14 mouse cellular contexts compared by ENCODE assay signal in genomic region chr19:41445723-41446122, GRCm38 (mm10). TPM values are rescaled to one million over a fixed set of nuclear protein-coding genes. Genes with fewer than 3 reads are reported as not detected.
A peak's percentile ranks its signal among the peaks of the same experiment; 100 is the strongest.
DNase-seq lines count a peak whose midpoint lies in the region; ATAC-seq and TF ChIP-seq lines count a peak whose summit lies in the region.
"Had no signal": no experiment of that assay in that cellular context is flagged by ENCODE, and none has a peak within 500 bp of the region (broad histone marks: within the 10 kb centered on the region; RNA-seq: fewer than 3 reads in every experiment).

No protein-coding gene starts in this region.

- TF ChIP-seq CTCF in bone marrow, adult 2 months (IDR thresholded peaks at IDR 0.05; ENCODE audit: control insufficient read depth, insufficient read depth, low read length): no peak
- TF ChIP-seq CTCF in left cerebral cortex, adult 2 months (IDR thresholded peaks at IDR 0.05): no peak

- WGBS in bone marrow, adult 2 months: 8% methylated on average over 5 of the region's 5 CpGs
- 10% methylated on average over 5 of the region's 5 CpGs for WGBS in liver, embryonic 12.5 days (ENCODE audit: insufficient replicate concordance)

- TF ChIP-seq POLR2A in bone marrow, adult 2 months (IDR thresholded peaks at IDR 0.05; ENCODE audit: borderline replicate concordance, control insufficient read depth, low read depth, low read length): no peak

- H3K4me1 ChIP-seq in ES-E14 (ENCODE audit: control insufficient read depth in 2 of 2, insufficient read depth in 2 of 2, low read length in 2 of 2, poor library complexity in 1 of 2): peaks cover 11 to 19% of the 10 kb centered on the region in 2 experiments
- peaks cover 2% of the 10 kb centered on the region for H3K4me1 ChIP-seq in bone marrow, adult 2 months (ENCODE audit: control insufficient read depth, insufficient read depth, low read length)
- peaks cover 56% of the 10 kb centered on the region for H3K4me1 ChIP-seq in liver, embryonic 12.5 days

- peak overlapping the region; percentile 12; the same call in 1 of the 2 replicates for H3K9ac ChIP-seq in ES-E14 (ENCODE audit: insufficient read depth, low read depth, low read length, poor library complexity, severe bottlenecking)
- H3K9ac ChIP-seq in liver, embryonic 12.5 days: peak overlapping the region; percentile 36; the same call in 1 of the 2 replicates
- H3K9ac ChIP-seq: limb, embryonic 12.5 days; midbrain, embryonic 12.5 days; neural tube, embryonic 13.5 days had no signal

- intact Hi-C loops in left cerebral cortex, adult 2 months (cut with DNase I): no loop called here

- H3K27me3 ChIP-seq in liver, embryonic 12.5 days (replicated peaks): peaks cover 16% of the 10 kb centered on the region; the same call in 1 of the 2 replicates

- peak overlapping the region; percentile 14; the same call in 1 of the 2 replicates for H3K27ac ChIP-seq in ES-E14 (ENCODE audit: insufficient read depth, low read depth, low read length, poor library complexity, severe bottlenecking)
- peak overlapping the region; percentile 58; the same call in 1 of the 2 replicates for H3K27ac ChIP-seq in bone marrow, adult 2 months (ENCODE audit: control insufficient read depth, insufficient read depth, low read depth, low read length, poor library complexity)
- H3K27ac ChIP-seq in liver, embryonic 12.5 days: peak overlapping the region; percentile 82
- no peak overlapping the region for H3K27ac ChIP-seq in left cerebral cortex, adult 2 months
- H3K27ac ChIP-seq: hindbrain, embryonic 10.5 days; limb, embryonic 12.5 days; midbrain, embryonic 12.5 days; neural tube, embryonic 13.5 days had no signal

- no peak for DNase-seq in ES-E14 (ENCODE audit: low read depth, low spot score)
- DNase-seq in Muller cell, postnatal 12 days (ENCODE audit: inconsistent ontology term): no peak
- no peak for DNase-seq in left cerebral cortex, adult 2 months (ENCODE audit: extremely low spot score in 1 of 2, low spot score in 2 of 2)
- DNase-seq in thymus, postnatal 10 days (ENCODE audit: low spot score in 2 of 2): no peak
- DNase-seq: embryo, embryonic 11 days; kidney, adult 2 months; right cerebral cortex, postnatal 14 days had no signal

- in situ Hi-C loops in ES-E14 (cut with MboI; ENCODE audit: low sequenced_read_pairs in 2 of 2, unreplicated experiment in 2 of 2): no loop called here

- peak; percentile 80 for ATAC-seq in liver, embryonic 12.5 days
- ATAC-seq in megakaryocyte progenitor cell, adult 5-6 weeks (replicated peaks; ENCODE audit: poor library complexity): peak; percentile 76

- peak overlapping the region; percentile 43 for H3K4me2 ChIP-seq in liver, embryonic 12.5 days
- H3K4me2 ChIP-seq: limb, embryonic 12.5 days; midbrain, embryonic 12.5 days; neural tube, embryonic 13.5 days had no signal

- no peaks in the 10 kb centered on the region for H3K9me3 ChIP-seq in ES-E14 (ENCODE audit: control insufficient read depth, insufficient read depth, low read depth, low read length)
- no peaks in the 10 kb centered on the region for H3K9me3 ChIP-seq in liver, embryonic 12.5 days (replicated peaks)
- H3K9me3 ChIP-seq: hindbrain, embryonic 10.5 days; limb, embryonic 12.5 days; midbrain, embryonic 12.5 days; neural tube, embryonic 13.5 days had no signal

- H3K36me3 ChIP-seq in ES-E14 (ENCODE audit: control insufficient read depth, insufficient read depth, low read length, poor library complexity, severe bottlenecking): no peaks in the 10 kb centered on the region
- H3K36me3 ChIP-seq in liver, embryonic 12.5 days: no peaks in the 10 kb centered on the region
- H3K36me3 ChIP-seq: hindbrain, embryonic 10.5 days; limb, embryonic 12.5 days; midbrain, embryonic 12.5 days; neural tube, embryonic 13.5 days had no signal

- peak overlapping the region in 1 of 2 experiments; percentile 68; a peak in 1 of 4 replicates for H3K4me3 ChIP-seq in ES-E14 (ENCODE audit: insufficient read depth in 1 of 2, low read depth in 1 of 2, low read length in 2 of 2, poor library complexity in 1 of 2, severe bottlenecking in 1 of 2)
- no peak overlapping the region for H3K4me3 ChIP-seq in bone marrow, adult 2 months (replicated peaks; ENCODE audit: control insufficient read depth, low read depth, low read length)
- no peak overlapping the region for H3K4me3 ChIP-seq in liver, embryonic 12.5 days
- H3K4me3 ChIP-seq in left cerebral cortex, adult 2 months: no peak overlapping the region
- H3K4me3 ChIP-seq: hindbrain, embryonic 10.5 days; limb, embryonic 12.5 days; midbrain, embryonic 12.5 days; neural tube, embryonic 13.5 days had no signal

TF ChIP-seq in ES-E14, 5 proteins besides CTCF, POLR2A, EP300 and RAD21:
- TF ChIP-seq HCFC1 (IDR thresholded peaks at IDR 0.05; ENCODE audit: borderline replicate concordance, insufficient read depth, low read length) (no peak), ZC3H11A (IDR thresholded peaks at IDR 0.05; ENCODE audit: borderline replicate concordance, low read depth, low read length) (no peak), ZNF384 (IDR thresholded peaks at IDR 0.05; ENCODE audit: low read depth, low read length) (no peak), MAFK (IDR thresholded peaks at IDR 0.05; ENCODE audit: insufficient read depth, low read depth, low read length) (no peak), CHD2 (IDR thresholded peaks at IDR 0.05; ENCODE audit: low read depth, low read length) (no peak)

RNA-seq across cellular contexts. Expression of gene Lcor, which starts 36.7 kb away (rescaled TPM):
- total RNA-seq in ES-E14 (2012; rRNA removed): 9.9 and 10.2 TPM in 2 replicates
- polyA plus RNA-seq in bone marrow, adult 2 months (2011; ENCODE audit: insufficient read depth, insufficient read length, low replicate concordance, missing spikeins): 3.6 and 7.5 TPM in 2 replicates
- polyA plus RNA-seq in liver, embryonic 12.5 days (2016; fragmentation: Nextera tagmentation; extraction: Ambion mirVana): 7.9 and 9.3 TPM in 2 replicates
- 9.7 and 11.7 TPM in 2 replicates for total RNA-seq in megakaryocyte progenitor cell, adult 5-6 weeks (2015)
- 11.6 and 17.4 TPM in 2 replicates for total RNA-seq in megakaryocyte progenitor cell, adult 5-6 weeks (2017)
- 10 to 100 TPM; 21.4 to 23.8 TPM for total RNA-seq in left cerebral cortex, adult 2 months (2021)
